Mouse (Mus musculus): ENCODE measurements around the gene Ahnak.

GRCm38 (mm10) chr19:9023021-9023778 lies 34.1 kb downstream of the Ahnak start:
- TF ChIP-seq CTCF (IDR thresholded peaks at IDR 0.05; ENCODE audit: extremely low read depth, insufficient read depth, insufficient read length, insufficient replicate concordance), result no peak
- TF ChIP-seq POLR2A (IDR thresholded peaks at IDR 0.05; ENCODE audit: low read depth, low read length), result no peak
